Mouse (Mus musculus): Measurements from ENCODE around the gene Muc3a. TPM values are rescaled to one million over a fixed set of nuclear protein-coding genes. Genes with fewer than 3 reads are reported as not detected.

The Muc3a gene
- polyA plus RNA-seq (2014; fragmentation: Nextera tagmentation; extraction: Ambion mirVana), result not detected in 2 replicates

GRCm38 (mm10) chr5:137212289-137212688 is at the start of gene Muc3a:
Gene Muc3a (minus strand): TSS chr5:137212389.
- no peak within 1 kb of the TSS for H3K27ac ChIP-seq (replicated peaks in 1 of 2; ENCODE audit: control insufficient read depth in 1 of 2, insufficient read depth in 1 of 2, low read depth in 2 of 2, low read length in 2 of 2)
- H3K4me2 ChIP-seq (ENCODE audit: low read length), result no peak within 1 kb of the TSS

GRCm38 (mm10) chr5:137211114-137211829 is 917 bp downstream of the Muc3a start:
- ATAC-seq (ENCODE audit: insufficient number of reproducible peaks, insufficient read depth, low FRiP score, low read depth), result no peak; the same call in 1 of the 2 replicates
- H3K4me2 ChIP-seq (ENCODE audit: low read length), result no peak overlapping the region
- no peak overlapping the region for H3K9ac ChIP-seq (ENCODE audit: low read length)
- no peaks in the 10 kb centered on the region for H3K36me3 ChIP-seq (ENCODE audit: control insufficient read depth, insufficient read depth, low read length)
- H3K4me1 ChIP-seq (ENCODE audit: control insufficient read depth in 2 of 2, insufficient read depth in 2 of 2, low read length in 2 of 2), result no peaks in the 10 kb centered on the region; a peak in 1 of 4 replicates
- H3K27ac ChIP-seq (replicated peaks in 1 of 2; ENCODE audit: control insufficient read depth in 1 of 2, insufficient read depth in 1 of 2, low read depth in 2 of 2, low read length in 2 of 2), result no peak overlapping the region
- 0 out of 2 replicates have a peak, but pooled peaks cover 6% of the 10 kb centered on the region for H3K27me3 ChIP-seq (ENCODE audit: control insufficient read depth, insufficient read depth, low read length)
- 14% methylated on average over 16 of the region's 17 CpGs for WGBS
- H3K4me3 ChIP-seq (ENCODE audit: control insufficient read depth in 1 of 2, insufficient read depth in 1 of 2, low read depth in 1 of 2, low read length in 2 of 2), result no peak overlapping the region
- no peaks in the 10 kb centered on the region for H3K9me3 ChIP-seq (ENCODE audit: control insufficient read depth, low read length)

More at GRCm38 (mm10) chr5:137212289-137212688, at the start of gene Muc3a:
- Histone ChIP-seq H3K27me3 (ENCODE audit: control insufficient read depth, insufficient read depth, low read length) (0 out of 2 replicates have a peak, but pooled peaks cover 6% of the 10 kb centered on the region), H3K4me1 (ENCODE audit: control insufficient read depth in 2 of 2, insufficient read depth in 2 of 2, low read length in 2 of 2) (no peaks in the 10 kb centered on the region; a peak in 1 of 4 replicates), H3K4me3 (ENCODE audit: control insufficient read depth in 1 of 2, insufficient read depth in 1 of 2, low read depth in 1 of 2, low read length in 2 of 2) (no peak within 1 kb of the TSS), H3K9me3 (ENCODE audit: control insufficient read depth, low read length) (no peaks in the 10 kb centered on the region), H3K36me3 (ENCODE audit: control insufficient read depth, insufficient read depth, low read length) (no peaks in the 10 kb centered on the region), H3K9ac (ENCODE audit: low read length) (no peak within 1 kb of the TSS)
- no peak for ATAC-seq (ENCODE audit: insufficient number of reproducible peaks, insufficient read depth, low FRiP score, low read depth)
- WGBS, result 38% methylated on average over 2 of the region's 2 CpGs

GRCm38 (mm10) chr5:137210689-137211088 is 1.5 kb downstream of the Muc3a start:
- ATAC-seq (ENCODE audit: insufficient number of reproducible peaks, insufficient read depth, low FRiP score, low read depth), result no peak

GRCm38 (mm10) chr5:137205301-137205700 is 6.9 kb downstream of the Muc3a start:
- Histone ChIP-seq H3K9me3 (ENCODE audit: control insufficient read depth, low read length) (no peaks in the 10 kb centered on the region), H3K4me1 (ENCODE audit: control insufficient read depth in 2 of 2, insufficient read depth in 2 of 2, low read length in 2 of 2) (no peaks in the 10 kb centered on the region), H3K4me3 (ENCODE audit: control insufficient read depth in 1 of 2, insufficient read depth in 1 of 2, low read depth in 1 of 2, low read length in 2 of 2) (no peak overlapping the region), H3K36me3 (ENCODE audit: control insufficient read depth, insufficient read depth, low read length) (no peaks in the 10 kb centered on the region), H3K9ac (ENCODE audit: low read length) (no peak overlapping the region), H3K27me3 (ENCODE audit: control insufficient read depth, insufficient read depth, low read length) (peaks cover 6% of the 10 kb centered on the region; the same call in 1 of the 2 replicates), H3K4me2 (ENCODE audit: low read length) (no peak overlapping the region), H3K27ac (replicated peaks in 1 of 2; ENCODE audit: control insufficient read depth in 1 of 2, insufficient read depth in 1 of 2, low read depth in 2 of 2, low read length in 2 of 2) (no peak overlapping the region)
- ATAC-seq (ENCODE audit: insufficient number of reproducible peaks, insufficient read depth, low FRiP score, low read depth), result no peak
- WGBS, result 73% methylated on average over 3 of the region's 3 CpGs

More at GRCm38 (mm10) chr5:137210689-137211088, 1.5 kb downstream of the Muc3a start:
- Histone ChIP-seq H3K4me1 (ENCODE audit: control insufficient read depth in 2 of 2, insufficient read depth in 2 of 2, low read length in 2 of 2) (no peaks in the 10 kb centered on the region; a peak in 1 of 4 replicates), H3K36me3 (ENCODE audit: control insufficient read depth, insufficient read depth, low read length) (no peaks in the 10 kb centered on the region), H3K27ac (replicated peaks in 1 of 2; ENCODE audit: control insufficient read depth in 1 of 2, insufficient read depth in 1 of 2, low read depth in 2 of 2, low read length in 2 of 2) (no peak overlapping the region), H3K4me3 (ENCODE audit: control insufficient read depth in 1 of 2, insufficient read depth in 1 of 2, low read depth in 1 of 2, low read length in 2 of 2) (no peak overlapping the region), H3K27me3 (ENCODE audit: control insufficient read depth, insufficient read depth, low read length) (0 out of 2 replicates have a peak, but pooled peaks cover 6% of the 10 kb centered on the region), H3K9me3 (ENCODE audit: control insufficient read depth, low read length) (no peaks in the 10 kb centered on the region), H3K4me2 (ENCODE audit: low read length) (no peak overlapping the region), H3K9ac (ENCODE audit: low read length) (no peak overlapping the region)
- WGBS, result 59% methylated on average over 8 of the region's 8 CpGs

- Histone ChIP-seq H3K36me3 (ENCODE audit: control insufficient read depth, insufficient read depth, low read length) (no peaks in the 10 kb centered on the region), H3K4me3 (ENCODE audit: control insufficient read depth in 1 of 2, insufficient read depth in 1 of 2, low read depth in 1 of 2, low read length in 2 of 2) (no peak overlapping the region), H3K9me3 (ENCODE audit: control insufficient read depth, low read length) (no peaks in the 10 kb centered on the region), H3K4me1 (ENCODE audit: control insufficient read depth in 2 of 2, insufficient read depth in 2 of 2, low read length in 2 of 2) (no peaks in the 10 kb centered on the region), H3K27ac (replicated peaks in 1 of 2; ENCODE audit: control insufficient read depth in 1 of 2, insufficient read depth in 1 of 2, low read depth in 2 of 2, low read length in 2 of 2) (no peak overlapping the region), H3K27me3 (ENCODE audit: control insufficient read depth, insufficient read depth, low read length) (0 out of 2 replicates have a peak, but pooled peaks cover 3% of the 10 kb centered on the region), H3K9ac (ENCODE audit: low read length) (no peak overlapping the region), H3K4me2 (ENCODE audit: low read length) (no peak overlapping the region)
- no peak for ATAC-seq (ENCODE audit: insufficient number of reproducible peaks, insufficient read depth, low FRiP score, low read depth)
- WGBS, result 32% methylated on average over 8 of the region's 8 CpGs
Observed at GRCm38 (mm10) chr5:137194488-137195120, 17.6 kb downstream of the Muc3a start.

GRCm38 (mm10) chr5:137193279-137193952 is 18.8 kb downstream of the Muc3a start:
- no peak for ATAC-seq (ENCODE audit: insufficient number of reproducible peaks, insufficient read depth, low FRiP score, low read depth)
- Histone ChIP-seq H3K9ac (ENCODE audit: low read length) (no peak overlapping the region), H3K36me3 (ENCODE audit: control insufficient read depth, insufficient read depth, low read length) (no peaks in the 10 kb centered on the region), H3K9me3 (ENCODE audit: control insufficient read depth, low read length) (no peaks in the 10 kb centered on the region), H3K4me2 (ENCODE audit: low read length) (no peak overlapping the region), H3K27ac (replicated peaks in 1 of 2; ENCODE audit: control insufficient read depth in 1 of 2, insufficient read depth in 1 of 2, low read depth in 2 of 2, low read length in 2 of 2) (no peak overlapping the region), H3K4me1 (ENCODE audit: control insufficient read depth in 2 of 2, insufficient read depth in 2 of 2, low read length in 2 of 2) (no peaks in the 10 kb centered on the region), H3K27me3 (ENCODE audit: control insufficient read depth, insufficient read depth, low read length) (peaks cover 10% of the 10 kb centered on the region; the same call in 1 of the 2 replicates), H3K4me3 (ENCODE audit: control insufficient read depth in 1 of 2, insufficient read depth in 1 of 2, low read depth in 1 of 2, low read length in 2 of 2) (no peak overlapping the region)
- WGBS, result 65% methylated on average over 8 of the region's 8 CpGs

- Histone ChIP-seq H3K27ac (replicated peaks in 1 of 2; ENCODE audit: control insufficient read depth in 1 of 2, insufficient read depth in 1 of 2, low read depth in 2 of 2, low read length in 2 of 2) (no peak overlapping the region), H3K36me3 (ENCODE audit: control insufficient read depth, insufficient read depth, low read length) (no peaks in the 10 kb centered on the region), H3K27me3 (ENCODE audit: control insufficient read depth, insufficient read depth, low read length) (peaks cover 10% of the 10 kb centered on the region; the same call in 1 of the 2 replicates), H3K4me3 (ENCODE audit: control insufficient read depth in 1 of 2, insufficient read depth in 1 of 2, low read depth in 1 of 2, low read length in 2 of 2) (peak overlapping the region; percentile 57 to 67), H3K9me3 (ENCODE audit: control insufficient read depth, low read length) (no peaks in the 10 kb centered on the region), H3K4me1 (ENCODE audit: control insufficient read depth in 2 of 2, insufficient read depth in 2 of 2, low read length in 2 of 2) (no peaks in the 10 kb centered on the region), H3K4me2 (ENCODE audit: low read length) (peak overlapping the region; percentile 84), H3K9ac (ENCODE audit: low read length) (peak overlapping the region; percentile 70)
- WGBS, result under 1% methylated on average over 34 of the region's 34 CpGs
- no peak for ATAC-seq (ENCODE audit: insufficient number of reproducible peaks, insufficient read depth, low FRiP score, low read depth)
Observed at GRCm38 (mm10) chr5:137189326-137189725, 22.9 kb downstream of the Muc3a start.
